Mouse (Mus musculus): Measurements from ENCODE around the gene Myadm. TPM values are rescaled to one million over a fixed set of nuclear protein-coding genes. Genes with fewer than 3 reads are reported as not detected.
A peak's percentile ranks its signal among the peaks of the same experiment; 100 is the strongest.

Gene Myadm
- total RNA-seq, 2 experiments from 2014 or later: 98.5 to 107 TPM

DNA sequence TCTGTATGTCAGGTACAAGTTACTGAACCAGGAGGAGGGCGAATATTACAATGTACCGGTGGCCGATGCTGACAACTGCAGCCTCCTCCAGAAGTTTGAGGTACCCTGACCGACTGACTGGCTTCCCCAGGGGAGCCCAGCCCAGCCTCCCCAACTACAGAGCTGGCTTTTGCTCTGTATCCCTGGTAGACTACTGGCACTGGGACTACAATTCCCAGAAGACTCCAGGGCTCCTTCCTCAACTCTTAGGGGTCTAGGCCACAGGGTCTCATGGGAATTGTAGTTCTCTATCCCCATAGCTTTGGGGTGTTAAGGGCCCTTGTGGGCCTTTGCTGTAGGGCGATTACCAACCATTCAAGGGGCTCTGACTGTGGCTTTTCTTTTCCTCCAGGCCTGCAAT lies 25.2 kb downstream of the Myadm start:
- no peak for DNase-seq (ENCODE audit: low spot score in 2 of 2)

DNA sequence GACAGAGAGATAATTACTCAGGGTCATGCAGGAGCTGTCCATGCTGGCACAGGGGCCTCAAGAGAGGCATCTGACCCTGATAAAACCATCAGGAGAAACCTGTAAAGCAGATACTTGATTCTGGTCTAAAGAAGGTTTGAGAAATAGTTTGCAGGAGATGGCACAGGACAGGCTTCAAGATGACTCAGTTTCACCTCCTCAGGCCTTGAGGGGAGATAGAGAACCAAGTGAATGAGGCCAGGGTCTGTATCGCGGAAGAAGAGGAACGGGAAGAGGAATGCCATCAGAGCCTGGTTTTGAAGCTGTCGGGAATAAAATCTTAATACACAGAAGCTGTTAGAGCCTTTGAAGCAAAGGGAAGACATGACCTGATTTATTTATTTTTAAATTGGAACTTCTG lies 28.8 kb downstream of the Myadm start:
- DNase-seq (ENCODE audit: low spot score in 2 of 2): no peak

DNA sequence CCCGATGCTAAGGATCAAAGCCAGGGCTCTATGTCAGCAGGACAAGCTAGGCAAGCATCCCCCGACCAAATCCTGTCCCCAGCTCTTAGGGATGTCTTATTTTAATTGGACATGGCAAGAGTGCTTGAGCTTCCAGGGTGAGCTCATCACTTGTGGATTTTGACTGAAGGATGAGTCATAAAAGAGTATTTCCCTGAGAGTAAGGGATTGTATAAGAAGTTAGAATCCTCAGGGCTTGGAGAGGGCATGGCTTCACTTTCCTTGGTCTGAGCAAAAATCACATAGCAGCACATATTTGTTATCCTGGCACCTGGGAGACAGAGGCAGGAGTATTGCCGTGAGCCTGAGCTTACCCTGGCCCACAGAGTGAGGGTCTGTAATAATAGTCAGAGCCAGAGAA lies 32.0 kb downstream of the Myadm start:
- no peak for DNase-seq (ENCODE audit: low spot score in 2 of 2)

DNA sequence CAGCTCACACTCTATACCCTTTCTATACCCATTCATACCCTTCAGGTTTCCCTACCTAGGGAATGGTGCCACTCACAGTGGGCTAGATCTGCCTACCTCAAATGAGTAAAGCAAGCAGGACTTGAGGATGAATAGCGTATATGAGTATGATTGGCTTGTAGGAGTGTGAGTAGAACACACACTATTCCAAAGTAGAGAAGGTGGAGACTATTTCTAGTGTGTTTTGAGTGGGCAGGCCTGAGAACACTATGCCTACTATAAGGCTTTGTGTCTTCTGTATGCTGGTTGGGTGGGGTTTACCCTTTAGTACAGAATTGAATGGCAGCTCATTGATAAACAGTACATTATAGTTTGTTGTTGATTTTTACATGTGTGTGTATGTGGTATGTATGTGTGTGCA lies 34.9 kb downstream of the Myadm start:
- DNase-seq (ENCODE audit: low spot score in 2 of 2): no peak

DNA sequence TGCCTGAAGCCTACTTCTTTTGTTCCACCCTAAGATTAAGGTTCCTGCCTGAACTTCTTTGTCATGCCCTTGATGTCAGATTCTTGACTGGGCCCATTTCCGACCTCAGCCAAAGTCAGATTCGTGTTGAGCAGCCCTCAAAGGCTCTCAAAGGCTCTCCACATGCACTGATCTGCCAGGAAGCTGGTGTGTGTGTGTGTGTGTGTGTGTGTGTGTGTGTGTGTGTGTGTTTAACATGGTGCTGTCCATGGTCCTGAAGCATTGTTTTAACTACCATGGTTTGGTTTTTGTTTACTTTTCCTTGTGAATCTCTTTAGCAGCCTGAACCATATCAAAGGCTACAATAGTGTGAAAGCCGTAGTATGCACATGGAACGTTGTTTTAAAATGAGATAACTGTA lies 39.1 kb downstream of the Myadm start:
- no peak for DNase-seq (ENCODE audit: low spot score in 2 of 2)

DNA sequence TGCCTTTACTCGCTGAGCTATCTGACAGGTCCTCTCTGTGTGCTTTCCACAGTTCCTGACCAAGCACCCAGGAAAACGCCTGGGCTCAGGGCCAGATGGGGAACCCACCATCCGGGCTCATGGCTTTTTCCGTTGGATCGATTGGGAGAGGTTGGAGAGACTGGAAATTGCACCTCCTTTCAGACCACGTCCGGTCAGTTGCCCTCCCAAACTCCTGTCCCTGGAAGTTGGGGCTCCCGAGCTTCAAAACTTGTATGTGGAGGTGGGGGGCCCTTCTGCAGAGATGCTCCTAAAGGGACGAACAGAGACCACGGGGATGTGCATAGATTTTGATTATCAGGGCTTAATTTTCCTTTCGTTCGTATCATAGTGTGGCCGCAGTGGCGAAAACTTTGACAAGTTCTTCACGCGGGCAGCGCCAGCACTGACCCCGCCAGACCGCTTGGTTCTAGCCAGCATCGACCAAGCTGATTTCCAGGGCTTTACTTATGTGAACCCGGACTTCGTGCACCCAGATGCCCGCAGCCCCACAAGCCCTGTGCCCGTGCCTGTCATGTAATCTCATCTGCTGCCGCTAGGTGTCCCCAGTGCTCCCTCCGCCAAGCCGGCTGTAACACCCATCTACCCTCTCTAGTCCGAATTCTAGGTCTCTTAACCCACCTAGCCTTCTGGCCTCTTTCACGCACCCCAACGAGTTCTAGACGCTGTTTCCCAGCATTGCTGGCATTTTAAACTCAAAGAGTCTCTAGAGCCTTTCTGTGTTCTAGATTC lies 41.1 kb downstream of the Myadm start:
- peak; percentile 47 for DNase-seq (ENCODE audit: low spot score in 2 of 2)

DNA sequence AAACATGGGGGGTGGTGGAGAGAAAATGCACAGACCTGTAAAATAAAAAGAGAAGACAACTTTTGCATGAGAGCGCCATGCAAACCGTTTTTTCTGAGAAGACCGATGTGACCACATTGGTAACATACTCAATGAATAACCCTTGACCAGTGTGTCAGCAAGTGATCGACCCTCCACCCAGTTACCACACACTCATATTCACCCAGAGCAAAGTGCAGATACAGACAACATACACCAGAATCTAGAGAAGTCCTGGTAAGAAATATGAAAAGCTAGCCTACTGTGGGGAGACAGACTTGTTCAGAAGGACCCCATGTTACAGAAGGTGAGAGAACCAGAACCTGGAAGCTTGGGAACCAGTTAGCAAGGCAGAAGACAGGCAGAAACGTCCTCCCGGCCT lies 42.3 kb downstream of the Myadm start:
- DNase-seq (ENCODE audit: low spot score in 2 of 2): no peak

DNA sequence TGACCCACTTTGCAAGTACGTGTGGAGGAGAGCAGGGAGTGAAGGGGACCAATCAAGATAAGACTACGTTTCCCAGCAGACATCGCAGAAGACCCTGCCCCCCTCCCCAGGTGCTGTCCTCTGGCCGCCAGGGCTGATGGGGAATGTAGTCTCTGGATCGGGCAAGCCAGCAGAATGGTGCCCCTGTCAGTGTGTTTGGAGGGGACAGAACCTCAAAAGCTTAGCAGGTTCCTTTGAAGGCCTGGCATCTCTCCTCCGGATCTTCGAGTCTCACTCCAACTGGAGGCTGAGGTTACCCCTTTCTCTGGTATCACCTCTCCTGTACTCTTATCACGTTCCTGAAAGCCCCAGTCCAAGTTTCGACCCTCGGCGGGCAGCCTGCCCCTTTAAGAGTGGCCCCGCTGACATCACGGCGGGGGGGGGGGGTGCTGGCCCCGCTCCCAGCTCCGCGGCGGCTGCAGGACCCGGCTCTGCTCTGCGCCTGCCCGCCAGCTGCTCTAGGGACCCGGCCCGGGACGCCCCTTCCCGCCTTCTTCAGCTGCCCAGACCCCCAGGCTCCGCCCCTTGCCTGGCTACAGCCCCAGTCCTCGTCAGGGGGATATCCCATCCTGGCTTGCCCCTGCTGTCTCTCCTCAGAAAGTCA lies 42.8 kb downstream of the Myadm start:
- DNase-seq (ENCODE audit: low spot score in 2 of 2): peak; percentile 10 to 18

DNA sequence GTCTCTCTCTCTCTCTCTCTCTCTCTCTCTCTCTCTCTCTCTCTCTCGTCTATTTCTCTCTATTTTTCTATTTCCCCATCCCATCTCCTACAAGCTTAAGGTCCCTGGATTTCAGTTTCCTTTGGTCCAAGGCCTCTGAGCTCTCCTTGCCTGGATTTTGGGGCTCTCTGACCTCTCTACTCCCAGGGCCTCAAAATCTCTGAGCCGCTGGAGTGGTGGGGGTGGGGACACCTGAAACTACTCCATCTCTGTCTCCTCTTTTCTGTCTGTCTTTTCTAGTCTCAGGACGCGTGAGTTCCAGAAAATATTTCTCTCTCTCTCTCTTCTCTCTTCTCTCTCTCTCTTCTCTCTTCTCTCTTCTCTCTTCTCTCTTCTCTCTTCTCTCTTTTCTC lies 43.3 kb downstream of the Myadm start:
- no peak for DNase-seq (ENCODE audit: low spot score in 2 of 2)

DNA sequence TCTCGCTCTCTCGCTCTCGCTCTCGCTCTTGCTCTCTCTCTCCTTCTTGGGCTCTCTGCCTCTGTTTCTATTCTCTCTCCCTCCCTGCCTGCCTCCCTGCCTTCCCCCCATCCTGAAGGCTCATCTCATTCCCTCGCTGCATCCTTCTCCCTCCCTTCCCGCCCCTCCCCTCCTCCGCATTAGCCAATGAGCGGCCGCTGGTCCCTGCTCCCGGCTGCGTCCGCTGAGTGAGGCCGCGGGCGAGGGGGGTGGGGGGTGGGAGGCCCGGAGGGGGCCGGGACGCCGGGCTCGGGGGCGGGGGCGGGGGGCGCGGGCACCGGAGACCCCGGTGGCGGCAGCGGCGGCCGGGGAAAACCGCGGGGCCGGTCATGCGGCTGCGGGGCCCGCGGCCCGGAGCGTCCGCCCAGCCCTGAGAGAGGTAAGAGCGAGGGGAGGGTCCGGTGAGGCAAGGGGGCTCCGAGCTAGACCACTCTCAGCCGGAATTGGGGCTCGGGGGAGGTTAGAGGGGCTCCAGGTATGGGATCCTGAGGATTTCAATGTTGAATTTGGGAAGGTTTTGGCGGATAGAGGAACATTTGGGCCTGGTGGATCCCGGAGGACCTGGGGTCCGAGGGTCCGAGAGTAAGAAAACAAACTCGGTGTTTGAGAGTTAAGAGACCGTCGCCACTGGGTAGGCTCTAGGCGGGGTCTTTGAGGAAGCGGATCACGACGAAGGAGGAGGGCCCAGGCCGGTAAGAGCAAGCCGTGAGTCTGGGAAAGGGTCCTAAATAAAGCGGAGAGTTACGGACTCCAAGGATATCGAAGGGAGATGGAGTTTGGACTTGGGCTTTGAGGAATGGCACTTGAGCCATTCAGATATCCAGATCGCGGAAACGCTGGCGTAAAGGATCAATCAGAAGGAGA lies 44.0 kb downstream of the Myadm start, which contains the start of gene Cacng7:
Cacng7 (plus strand) TSS at position 337 of the 903 bp plus-strand sequence.
- DNase-seq (ENCODE audit: low spot score in 2 of 2): no peak

DNA sequence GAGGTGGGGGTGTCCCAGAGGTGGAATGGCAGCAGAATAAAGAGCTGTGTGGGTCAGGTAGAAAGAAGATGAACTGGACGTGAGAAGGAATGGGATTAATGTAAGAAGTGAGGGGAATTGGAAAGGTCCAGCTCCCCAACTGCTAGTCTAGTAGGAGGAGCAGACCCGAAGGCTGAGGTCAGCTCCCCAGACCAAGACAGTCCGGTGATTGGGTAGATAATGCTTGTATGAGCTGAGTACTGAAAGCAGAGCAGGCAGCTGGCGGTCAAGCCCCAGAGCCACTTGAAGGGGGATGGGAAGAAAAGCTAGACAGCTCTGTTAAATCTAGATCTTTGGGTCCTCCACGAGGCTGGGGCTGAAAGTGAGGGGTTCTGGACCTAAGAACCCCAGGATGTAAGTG lies 44.7 kb downstream of the Myadm start:
- no peak for DNase-seq (ENCODE audit: low spot score in 2 of 2)

DNA sequence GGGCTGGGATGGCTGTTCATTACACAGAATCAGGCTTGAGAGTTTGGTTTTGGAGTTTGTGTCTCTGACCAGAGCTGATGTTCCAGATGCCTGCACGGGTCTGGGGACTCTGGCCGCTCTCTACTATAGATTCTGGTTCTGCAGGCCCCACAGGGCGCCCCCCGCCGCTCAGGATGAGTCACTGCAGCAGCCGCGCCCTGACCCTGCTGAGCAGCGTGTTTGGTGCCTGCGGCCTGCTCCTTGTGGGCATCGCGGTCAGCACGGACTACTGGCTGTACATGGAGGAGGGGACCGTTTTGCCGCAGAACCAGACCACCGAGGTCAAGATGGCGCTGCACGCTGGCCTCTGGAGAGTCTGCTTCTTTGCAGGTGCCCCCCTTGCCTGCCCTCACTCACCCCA lies 47.5 kb downstream of the Myadm start:
- DNase-seq (ENCODE audit: low spot score in 2 of 2): no peak

DNA sequence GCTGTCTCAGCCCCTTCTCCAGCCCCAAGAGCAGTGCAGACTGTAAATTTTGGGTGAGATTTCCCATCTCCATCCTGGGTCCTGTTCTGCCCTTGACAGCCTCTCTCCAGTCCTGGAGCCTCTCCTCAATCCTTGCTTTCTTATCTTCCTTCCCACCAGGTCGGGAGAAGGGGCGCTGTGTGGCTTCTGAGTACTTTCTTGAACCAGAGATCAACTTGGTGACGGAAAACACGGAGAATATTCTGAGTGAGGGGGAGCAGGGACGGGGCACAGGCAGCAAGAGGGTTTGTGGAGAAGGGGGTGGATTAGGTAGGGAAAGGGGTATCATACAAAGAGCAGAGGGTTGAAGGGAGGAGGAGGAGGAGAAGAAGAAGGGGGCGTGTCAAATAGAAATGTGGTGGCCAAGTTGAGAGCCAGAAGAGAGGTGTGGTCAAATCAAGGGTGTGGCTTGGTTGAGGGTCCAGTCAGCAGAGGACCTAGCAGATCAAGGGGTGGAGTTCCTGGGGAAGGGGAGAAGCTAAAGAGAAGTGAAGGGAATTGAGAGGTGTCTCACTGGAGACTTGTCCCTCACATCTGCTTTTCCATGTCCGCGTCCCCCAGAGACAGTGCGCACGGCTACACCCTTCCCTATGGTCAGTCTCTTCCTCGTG lies 49.5 kb downstream of the Myadm start:
- DNase-seq (ENCODE audit: low spot score in 2 of 2): no peak

DNA sequence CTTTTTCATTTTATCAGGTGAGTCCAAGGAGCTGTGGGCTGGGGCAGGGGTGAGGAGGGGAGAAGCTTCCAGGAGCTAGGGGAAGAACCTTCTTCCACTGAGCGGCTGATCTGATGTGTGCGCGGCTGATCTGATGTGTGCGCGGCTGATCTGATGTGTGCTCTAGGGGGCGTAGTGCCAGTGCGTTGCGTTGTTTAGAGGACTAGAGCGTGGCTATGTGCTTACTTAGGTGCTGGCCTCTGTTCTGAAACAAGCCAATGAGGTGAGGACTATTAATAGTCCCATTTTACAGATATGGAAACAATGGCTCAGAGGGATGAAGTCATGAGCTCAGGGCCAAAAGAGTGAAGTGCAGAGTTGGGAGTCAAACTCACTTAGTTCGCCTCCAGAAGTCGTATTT lies 50.1 kb downstream of the Myadm start:
- DNase-seq (ENCODE audit: low spot score in 2 of 2): no peak

DNA sequence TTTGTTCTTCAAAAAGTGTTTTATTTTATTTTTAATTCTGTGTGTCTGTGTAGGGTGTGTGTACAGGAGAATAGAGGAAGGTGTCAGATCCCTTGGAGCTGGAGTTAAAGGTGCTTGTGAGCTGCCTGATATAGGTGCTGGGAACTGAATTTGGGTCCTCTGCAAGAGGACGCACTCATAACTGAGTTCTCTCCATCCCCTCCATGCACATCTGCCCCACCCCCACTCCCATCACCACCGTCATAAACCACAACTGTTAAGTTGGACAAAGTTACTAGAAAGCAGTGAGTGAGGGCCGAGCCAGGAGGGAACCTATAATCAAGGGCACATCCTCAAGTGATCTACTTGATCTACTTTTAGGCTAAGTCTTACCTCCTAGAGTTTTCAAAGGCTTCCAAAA lies 55.0 kb downstream of the Myadm start:
- DNase-seq (ENCODE audit: low spot score in 2 of 2): no peak

DNA sequence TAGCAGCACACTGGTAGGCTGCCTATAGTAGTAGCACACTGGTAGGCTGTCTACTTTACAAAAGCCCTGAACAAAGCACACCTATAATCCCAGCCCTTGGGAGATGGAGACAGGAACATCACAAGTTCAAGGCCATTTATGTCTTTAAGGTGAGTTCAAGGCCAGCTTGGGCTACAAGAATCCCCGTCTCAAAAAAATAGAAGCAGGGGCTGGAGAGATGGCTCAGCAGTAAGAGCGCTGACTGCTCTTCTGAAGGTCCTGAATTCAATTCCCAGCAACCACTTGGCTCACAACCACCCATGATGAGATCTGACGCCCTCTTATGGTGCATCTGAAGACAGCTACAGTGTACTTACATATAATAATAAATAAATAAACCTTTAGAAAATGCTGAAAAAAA lies 56.4 kb downstream of the Myadm start:
- DNase-seq (ENCODE audit: low spot score in 2 of 2): no peak

DNA sequence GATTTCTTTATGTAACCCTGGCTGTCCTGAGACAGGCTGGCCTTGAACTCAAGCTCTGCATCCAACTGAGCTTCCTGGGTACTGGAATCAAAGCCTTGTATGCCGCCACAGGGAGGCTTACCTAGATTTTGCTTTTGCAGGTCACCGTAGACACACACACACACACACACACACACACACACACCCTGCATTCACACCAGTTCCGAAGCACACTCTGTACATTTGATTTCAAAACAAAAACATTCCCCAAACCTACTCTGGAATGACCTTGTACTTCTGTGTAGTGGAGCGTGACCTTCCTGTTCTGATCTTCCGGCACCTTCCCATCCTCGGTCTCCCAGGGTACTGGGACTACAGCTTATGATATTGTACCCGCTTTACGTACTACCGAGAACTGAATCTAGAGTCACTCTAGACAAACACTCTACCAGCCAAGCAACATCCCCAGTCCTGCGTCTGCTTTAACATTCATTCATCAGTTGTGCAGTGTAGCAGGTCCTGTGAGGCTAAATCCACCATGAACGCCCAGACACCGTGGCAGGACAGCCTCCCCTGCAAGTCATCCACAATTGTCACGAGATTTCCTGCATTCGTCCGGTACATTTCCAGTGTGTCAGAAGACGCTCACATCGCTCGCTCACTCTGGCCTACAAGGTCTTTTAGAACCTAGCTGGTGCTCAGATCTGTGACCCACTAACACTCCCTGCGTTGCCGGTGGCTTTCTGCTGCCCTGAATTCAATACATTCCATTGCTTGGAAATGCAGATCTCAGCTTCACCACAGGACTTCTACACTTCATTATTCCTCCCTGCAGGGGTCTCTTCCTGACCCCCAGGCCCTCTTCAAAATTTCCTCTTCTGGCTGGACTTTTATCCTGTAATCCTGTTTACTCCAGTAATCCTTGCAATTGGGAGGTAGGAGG lies 58.7 kb downstream of the Myadm start:
- DNase-seq (ENCODE audit: low spot score in 2 of 2): no peak

DNA sequence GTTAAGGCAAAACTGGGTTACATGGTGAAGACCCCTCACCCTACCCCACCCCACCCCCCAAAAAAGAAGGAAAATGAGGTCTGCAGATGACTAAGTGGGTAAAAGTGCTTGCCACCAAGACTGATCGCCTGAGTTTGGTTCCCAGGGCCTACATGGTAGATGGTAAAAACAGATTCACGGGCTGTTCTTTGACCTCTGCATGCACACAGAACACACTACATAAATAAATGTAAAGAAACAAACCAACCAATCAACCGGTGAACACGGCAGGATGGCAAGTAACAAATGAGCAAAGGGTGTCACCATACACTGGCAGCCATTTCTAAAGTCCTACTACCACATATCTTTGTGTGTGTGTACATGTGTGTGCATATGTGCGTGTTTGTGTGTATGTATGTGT lies 59.4 kb downstream of the Myadm start:
- DNase-seq (ENCODE audit: low spot score in 2 of 2): no peak

DNA sequence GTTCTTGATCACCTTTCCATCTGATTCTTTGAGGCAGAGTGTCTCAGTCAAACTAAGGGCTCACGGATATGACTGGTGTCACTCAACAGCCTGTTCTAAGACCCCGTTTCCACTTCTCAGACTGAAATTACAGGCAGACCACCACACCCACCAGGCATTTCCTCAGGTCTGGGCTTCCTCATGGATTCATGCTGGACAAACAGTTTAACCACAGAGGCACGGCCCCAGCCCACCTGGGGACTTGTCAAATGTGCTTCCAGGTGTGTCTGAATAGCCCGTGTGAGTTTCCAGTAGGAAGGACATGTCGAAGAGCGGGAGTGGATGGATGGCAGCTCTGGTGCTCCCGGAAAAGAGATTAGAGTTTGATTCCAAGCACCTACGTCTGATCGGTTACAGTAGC lies 60.9 kb downstream of the Myadm start:
- DNase-seq (ENCODE audit: low spot score in 2 of 2): no peak
